Mouse (Mus musculus) cerebellum, adult 9-10 months (tissue): ENCODE data around the gene Tmem143.
A peak's percentile ranks its signal among the peaks of the same experiment; 100 is the strongest.

Experiments used
- DNase-seq: peaks from one replicate; pipeline ENCODE4 v3.0.0; 2022

Gene Tmem143

GRCm38 (mm10) chr7:45892651-45893050 is 4.1 kb upstream of the Tmem143 start:
- no peak for DNase-seq

GRCm38 (mm10) chr7:45895931-45896516 is 717 bp upstream of the Tmem143 start:
- DNase-seq: no peak

- DNase-seq: no peak
Observed at GRCm38 (mm10) chr7:45897258-45897757, 567 bp downstream of the Tmem143 start.

- DNase-seq: peak; percentile 70
Observed at GRCm38 (mm10) chr7:45898125-45898524, 1.4 kb downstream of the Tmem143 start.

GRCm38 (mm10) chr7:45901562-45901961 is 4.8 kb downstream of the Tmem143 start:
- DNase-seq: no peak

- DNase-seq: no peak
Observed at GRCm38 (mm10) chr7:45902481-45903002, 5.8 kb downstream of the Tmem143 start.

GRCm38 (mm10) chr7:45906622-45907021 is 9.9 kb downstream of the Tmem143 start:
- no peak for DNase-seq

- no peak for DNase-seq
Observed at GRCm38 (mm10) chr7:45908384-45908783, 11.6 kb downstream of the Tmem143 start.

GRCm38 (mm10) chr7:45909145-45909544 is 12.4 kb downstream of the Tmem143 start:
- no peak for DNase-seq

GRCm38 (mm10) chr7:45914067-45914466 is 17.3 kb downstream of the Tmem143 start:
- DNase-seq: no peak

GRCm38 (mm10) chr7:45915011-45915410 is 18.3 kb downstream of the Tmem143 start:
- DNase-seq: no peak

GRCm38 (mm10) chr7:45916056-45917003 is 19.6 kb downstream of the Tmem143 start:
- no peak for DNase-seq

- no peak for DNase-seq
Observed at GRCm38 (mm10) chr7:45917004-45917704, 20.4 kb downstream of the Tmem143 start.

GRCm38 (mm10) chr7:45917926-45918325 is 21.2 kb downstream of the Tmem143 start:
- no peak for DNase-seq

GRCm38 (mm10) chr7:45919083-45919671 is 22.4 kb downstream of the Tmem143 start:
- DNase-seq: no peak

- no peak for DNase-seq
Observed at GRCm38 (mm10) chr7:45919761-45920160, 23.0 kb downstream of the Tmem143 start.

GRCm38 (mm10) chr7:45920583-45921241 is 24.0 kb downstream of the Tmem143 start:
- DNase-seq: no peak

- no peak for DNase-seq
Observed at GRCm38 (mm10) chr7:45921242-45921621, 24.5 kb downstream of the Tmem143 start, which contains the start of gene Emp3. TSS of gene Emp3 (minus strand) at chr7:45921404.

GRCm38 (mm10) chr7:45921950-45922600 is 25.3 kb downstream of the Tmem143 start:
- no peak for DNase-seq

- DNase-seq: peak; percentile 84
Observed at GRCm38 (mm10) chr7:45922928-45923761, 26.4 kb downstream of the Tmem143 start.
